Mouse (Mus musculus): ENCODE data around the gene Olfr223.

DNA sequence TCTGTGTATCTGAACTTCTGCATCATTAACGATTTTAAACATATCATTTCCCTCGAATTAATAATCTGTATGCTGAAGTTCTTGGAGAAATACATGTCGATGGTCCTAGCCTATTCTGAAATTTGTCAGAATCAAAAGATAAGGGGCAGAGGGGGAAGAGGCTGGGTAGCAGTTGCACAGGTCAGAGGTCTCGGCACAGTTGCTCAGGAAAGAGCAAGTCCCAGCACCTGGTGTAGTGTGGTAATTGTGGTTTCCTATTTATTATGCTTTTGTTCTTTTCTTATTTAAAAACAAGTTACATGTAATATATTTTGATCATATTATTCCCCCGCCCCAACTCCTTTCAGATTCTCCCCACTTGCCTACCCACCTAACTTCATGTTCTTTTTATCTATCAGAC is 35.1 kb upstream of the Olfr223 start:
- TF ChIP-seq EP300 (optimal IDR thresholded peaks at IDR 0.05) (no peak), CTCF (IDR thresholded peaks at IDR 0.05; ENCODE audit: low read depth) (no peak)

All from stomach, postnatal 0 days (tissue).